Mouse (Mus musculus) kidney, adult 2 months (tissue): ENCODE data around the gene BC053393.

ENCODE experiments used
- CTCF ChIP-seq: fragments of 200-500 bp; conservative IDR thresholded peaks from 2 replicates; pipeline ENCODE4 v1.5.1; 2011; ENCODE audit warnings: low read depth, mild to moderate bottlenecking, control low read depth, low read length, moderate library complexity, mixed read lengths; ENCODE audit not compliant: insufficient read depth, insufficient read length
- POLR2A ChIP-seq: fragments of 200-500 bp; IDR thresholded peaks from one replicate; pipeline ENCODE4 v1.6.1; 2011; ENCODE audit warnings: low read depth, low read length, control low read depth

- TF ChIP-seq CTCF (no peak), POLR2A (no peak)
Measured at GRCm38 (mm10) chr11:46561096-46561495, 10.2 kb upstream of the BC053393 start.
